9 mouse cellular contexts compared by ENCODE assay signal in genomic region chr4:83284768-83285350, GRCm38 (mm10). TPM values are rescaled to one million over a fixed set of nuclear protein-coding genes. Genes with fewer than 3 reads are reported as not detected.
DNase-seq lines count a peak whose midpoint lies in the region; ATAC-seq and TF ChIP-seq lines count a peak whose summit lies in the region.
"Had no signal": no experiment of that assay in that cellular context is flagged by ENCODE, and none has a peak within 500 bp of the region (broad histone marks: within the 10 kb centered on the region; RNA-seq: fewer than 3 reads in every experiment).

No protein-coding gene starts in this region.

- H3K4me1 ChIP-seq in heart, embryonic 10.5 days, result peaks cover 9% of the 10 kb centered on the region
- H3K4me1 ChIP-seq in kidney, postnatal 0 days (replicated peaks; ENCODE audit: insufficient read depth, low read length), result 0 out of 2 replicates have a peak, but pooled peaks cover 8% of the 10 kb centered on the region
- H3K4me1 ChIP-seq in liver, postnatal 0 days (ENCODE audit: insufficient read depth), result 0 out of 2 replicates have a peak, but pooled peaks cover 2% of the 10 kb centered on the region

- no peak for TF ChIP-seq CTCF in kidney, postnatal 0 days (IDR thresholded peaks at IDR 0.05; ENCODE audit: low read depth)
- TF ChIP-seq CTCF in liver, postnatal 0 days (IDR thresholded peaks at IDR 0.05; ENCODE audit: low read depth), result no peak

- H3K27me3 ChIP-seq in heart, embryonic 10.5 days (ENCODE audit: insufficient read depth, poor library complexity, severe bottlenecking), result peaks cover 10% of the 10 kb centered on the region; the same call in 1 of the 2 replicates
- no peaks in the 10 kb centered on the region for H3K27me3 ChIP-seq in kidney, postnatal 0 days (ENCODE audit: insufficient read depth, low read length)
- H3K27me3 ChIP-seq in liver, postnatal 0 days (ENCODE audit: insufficient read depth, low read length), result peaks cover 2% of the 10 kb centered on the region; the same call in 1 of the 2 replicates

- H3K27ac ChIP-seq in heart, embryonic 10.5 days, result peak overlapping the region; percentile 37; the same call in 1 of the 2 replicates
- no peak overlapping the region for H3K27ac ChIP-seq in kidney, postnatal 0 days
- H3K27ac ChIP-seq in liver, postnatal 0 days (ENCODE audit: low read depth), result no peak overlapping the region

- ATAC-seq in kidney, postnatal 0 days (replicated peaks; ENCODE audit: low FRiP score, low read depth), result no peak
- no peak for ATAC-seq in liver, postnatal 0 days

- WGBS in heart, embryonic 10.5 days, result 3% methylated on average over 12 of the region's 12 CpGs
- 2% methylated on average over 12 of the region's 12 CpGs for WGBS in kidney, postnatal 0 days
- WGBS in liver, postnatal 0 days (ENCODE audit: insufficient replicate concordance), result 5% methylated on average over 12 of the region's 12 CpGs

- DNase-seq in gastrocnemius, adult 18-20 months (ENCODE audit: low spot score), result peak; percentile 34
- DNase-seq in gastrocnemius, postnatal 25 days, result no peak
- peak; percentile 77 to 78 for DNase-seq in cerebellum, postnatal 14 days
- no peak for DNase-seq in heart, embryonic 10.5 days (ENCODE audit: low spot score)
- peak; percentile 55 for DNase-seq in kidney, postnatal 0 days (ENCODE audit: low spot score)
- DNase-seq in liver, postnatal 0 days, result no peak
- peak; percentile 50 for DNase-seq in right cerebral cortex, postnatal 14 days
- no peak for DNase-seq in c-Kit-positive CD71-positive TER-119-positive erythroid progenitor cells, embryonic 14.5 days (ENCODE audit: low spot score)

- peak overlapping the region; percentile 59 for H3K4me3 ChIP-seq in heart, embryonic 10.5 days
- peak overlapping the region; percentile 28 for H3K4me3 ChIP-seq in kidney, postnatal 0 days (replicated peaks; ENCODE audit: low read depth, low read length)
- peak overlapping the region; percentile 17 for H3K4me3 ChIP-seq in liver, postnatal 0 days (ENCODE audit: low read depth, low read length)
- H3K4me3 ChIP-seq: erythroblast, embryonic 14.5 days had no signal

- H3K9ac ChIP-seq in kidney, postnatal 0 days (ENCODE audit: low read depth, low read length), result peak overlapping the region; percentile 35; the same call in 1 of the 2 replicates
- H3K9ac ChIP-seq in liver, postnatal 0 days (replicated peaks), result 0 out of 2 replicates have a peak overlapping the region, but pooled peaks have one; percentile 12

- no peaks in the 10 kb centered on the region for H3K36me3 ChIP-seq in heart, embryonic 10.5 days
- no peaks in the 10 kb centered on the region for H3K36me3 ChIP-seq in kidney, postnatal 0 days (ENCODE audit: insufficient read depth, low read length)
- no peaks in the 10 kb centered on the region for H3K36me3 ChIP-seq in liver, postnatal 0 days (replicated peaks; ENCODE audit: insufficient read depth, low read length)

- peak overlapping the region; percentile 66 for H3K4me2 ChIP-seq in kidney, postnatal 0 days (ENCODE audit: low read length)
- H3K4me2 ChIP-seq in liver, postnatal 0 days (ENCODE audit: low read depth, low read length), result peak overlapping the region; percentile 56

- H3K9me3 ChIP-seq in heart, embryonic 10.5 days, result no peaks in the 10 kb centered on the region
- no peaks in the 10 kb centered on the region for H3K9me3 ChIP-seq in kidney, postnatal 0 days (replicated peaks; ENCODE audit: low read length)
- no peaks in the 10 kb centered on the region for H3K9me3 ChIP-seq in liver, postnatal 0 days (ENCODE audit: low read length)

- no peak for TF ChIP-seq EP300 in liver, postnatal 0 days (IDR thresholded peaks at IDR 0.05; ENCODE audit: low read depth)

RNA-seq across cellular contexts. Expression of gene Ttc39b, which starts 39.2 kb away (rescaled TPM):
- total RNA-seq in gastrocnemius, adult 18-20 months (2021), result 1 to 10 TPM; 5.0 to 6.0 TPM
- 1 to 10 TPM; 3.7 to 5.8 TPM for total RNA-seq in gastrocnemius, postnatal 25 days (2021)
- polyA plus RNA-seq in heart, embryonic 10.5 days (2016; fragmentation: Nextera tagmentation; extraction: Ambion mirVana), result 2.5 and 3.1 TPM in 2 replicates
- 3.8 and 4.8 TPM in 2 replicates for polyA plus RNA-seq in kidney, postnatal 0 days (2015; fragmentation: Nextera tagmentation; extraction: Ambion mirVana)
- 2.2 and 3.0 TPM in 2 replicates for polyA plus RNA-seq in liver, postnatal 0 days (2015; fragmentation: Nextera tagmentation; extraction: Ambion mirVana)

Comparison
In these comparisons a context has a peak if more than half of its experiments do, and no peak if none do; other contexts are left out.
1. DNase-seq: peak in gastrocnemius, adult 18-20 months (single experiment), cerebellum, postnatal 14 days (2 of 2), kidney, postnatal 0 days (single experiment) and right cerebral cortex, postnatal 14 days (single experiment); none in gastrocnemius, postnatal 25 days (single experiment), heart, embryonic 10.5 days (single experiment), liver, postnatal 0 days (single experiment) and c-Kit-positive CD71-positive TER-119-positive erythroid progenitor cells, embryonic 14.5 days (single experiment).
2. Peak in every context shown above with its lines, with median percentiles within 50 percentile points of each other: H3K4me3 ChIP-seq.